Mouse (Mus musculus) embryo, embryonic 11.5 days (tissue): ENCODE results near the gene Psmb4.
A peak's percentile ranks its signal among the peaks of the same experiment; 100 is the strongest.
"Not testable (repeated sequence)": the region's sequence is repeated elsewhere in the genome, so short reads cannot be mapped to it uniquely, and the experiment has no call there.

Experiments
- DNase-seq: peaks from one replicate; pipeline ENCODE4 v3.0.0-alpha.2; 2012; ENCODE audit warnings: low read depth, low spot score

Psmb4 gene

DNA sequence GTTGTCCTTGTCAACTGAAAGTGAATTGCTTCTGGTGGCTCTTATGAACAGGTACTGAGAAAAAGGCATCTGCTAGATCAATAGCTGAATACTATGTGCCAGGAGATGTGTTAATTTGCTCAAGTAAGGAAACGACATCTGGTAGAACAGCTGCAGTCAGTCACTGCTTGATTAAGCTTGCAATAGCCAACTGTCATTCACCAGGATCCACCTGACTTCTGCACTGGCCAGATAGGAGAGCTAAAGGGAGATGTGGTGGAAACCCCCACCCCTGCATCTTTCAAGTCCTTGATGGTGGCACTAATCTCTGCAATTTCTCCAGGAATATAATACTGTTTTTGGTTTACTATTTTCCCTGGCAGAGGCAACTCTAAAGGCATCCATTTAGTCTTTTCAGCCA lies 19.7 kb upstream of the Psmb4 start:
- no peak for DNase-seq

- DNase-seq = not testable (repeated sequence)
Observed at GRCm38 (mm10) chr3:94904759-94905158, 18.0 kb upstream of the Psmb4 start.

DNA sequence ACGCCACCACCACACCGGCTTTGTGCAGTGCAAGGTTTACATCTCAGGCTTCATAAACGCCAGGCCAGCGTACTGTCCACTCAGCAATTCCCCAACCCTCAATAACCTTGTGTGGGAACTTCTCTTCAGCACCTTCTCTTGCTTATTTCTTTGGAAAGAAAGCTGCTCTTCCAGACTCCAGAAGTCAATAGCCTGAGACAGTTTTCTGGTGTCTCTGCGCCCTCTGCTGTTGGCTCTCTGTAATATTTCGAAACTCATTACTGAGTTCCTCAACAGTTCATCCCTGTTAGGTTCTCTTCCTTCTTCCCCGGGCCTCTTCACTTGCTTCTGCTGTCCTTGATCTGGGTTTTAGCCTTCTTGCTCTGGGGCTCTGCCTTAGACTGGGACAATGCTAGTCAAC lies 16.0 kb upstream of the Psmb4 start:
- peak; percentile 44 for DNase-seq

GRCm38 (mm10) chr3:94894076-94894475 lies 7.3 kb upstream of the Psmb4 start:
- DNase-seq = no peak

- DNase-seq = peak; percentile 14
Observed at GRCm38 (mm10) chr3:94888595-94888994, 1.8 kb upstream of the Psmb4 start.

- DNase-seq = no peak
Observed at GRCm38 (mm10) chr3:94882579-94882978, 4.2 kb downstream of the Psmb4 start.

DNA sequence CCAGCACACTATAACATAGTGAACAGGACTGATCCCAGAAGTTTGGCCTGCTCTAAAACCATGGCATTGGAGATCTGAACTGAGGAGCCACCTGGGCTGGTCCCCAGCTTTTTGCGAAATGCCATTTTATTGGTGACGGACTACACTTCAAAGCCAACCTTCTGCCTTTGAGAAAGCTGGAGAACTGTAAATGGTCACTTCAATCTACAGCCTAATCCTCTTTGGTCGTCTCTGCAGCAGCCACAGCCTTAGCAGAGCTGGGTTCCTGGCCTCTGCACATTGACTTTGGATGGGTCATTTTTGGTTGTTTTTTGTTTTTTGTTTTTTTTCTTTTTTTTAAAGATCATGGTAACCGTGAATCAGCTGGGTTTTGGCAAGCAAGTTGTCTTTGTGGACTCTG lies 4.9 kb downstream of the Psmb4 start:
- DNase-seq = no peak

DNA sequence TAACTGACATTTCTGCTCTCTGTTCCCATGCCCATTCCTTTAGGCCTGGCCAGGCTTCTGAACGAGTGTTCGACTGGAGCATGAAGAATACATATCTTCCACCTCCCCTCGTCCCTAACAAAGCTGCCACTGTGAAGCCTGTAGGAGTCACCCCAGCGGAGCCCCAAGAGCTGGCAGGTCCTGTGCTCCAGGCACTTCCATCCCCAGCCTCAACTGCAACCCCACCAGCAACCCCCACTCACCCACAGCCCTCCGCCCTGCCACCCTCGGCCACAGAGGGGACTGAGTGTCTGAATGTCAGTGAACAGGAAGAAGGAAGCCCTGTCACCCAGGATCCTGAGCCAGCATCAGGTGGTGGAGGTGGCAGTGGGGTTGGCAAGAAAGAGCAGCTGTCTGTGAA lies 8.1 kb downstream of the Psmb4 start:
- no peak for DNase-seq

DNA sequence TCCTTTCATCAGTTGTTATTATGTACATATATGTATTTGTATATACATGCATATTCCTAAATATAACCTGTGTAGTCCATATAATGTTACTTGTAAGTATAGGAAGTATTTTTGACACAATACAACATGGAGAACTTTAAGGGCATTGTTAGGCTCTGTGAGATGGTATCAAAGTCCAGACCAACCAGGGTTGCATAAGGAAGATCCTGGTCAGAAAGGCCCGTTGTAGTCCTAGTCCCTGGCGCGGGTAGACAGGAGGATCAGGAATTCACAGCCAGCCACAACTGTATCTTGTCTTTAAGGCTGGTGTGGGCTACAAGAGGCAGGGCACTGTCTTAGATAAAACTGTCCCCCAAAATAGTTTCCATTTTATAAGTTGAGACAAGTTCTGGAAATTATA lies 17.8 kb downstream of the Psmb4 start:
- no peak for DNase-seq

- DNase-seq = no peak
Observed at GRCm38 (mm10) chr3:94859471-94859870, 27.3 kb downstream of the Psmb4 start.

GRCm38 (mm10) chr3:94852215-94852614 lies 34.5 kb downstream of the Psmb4 start:
- DNase-seq = no peak

DNA sequence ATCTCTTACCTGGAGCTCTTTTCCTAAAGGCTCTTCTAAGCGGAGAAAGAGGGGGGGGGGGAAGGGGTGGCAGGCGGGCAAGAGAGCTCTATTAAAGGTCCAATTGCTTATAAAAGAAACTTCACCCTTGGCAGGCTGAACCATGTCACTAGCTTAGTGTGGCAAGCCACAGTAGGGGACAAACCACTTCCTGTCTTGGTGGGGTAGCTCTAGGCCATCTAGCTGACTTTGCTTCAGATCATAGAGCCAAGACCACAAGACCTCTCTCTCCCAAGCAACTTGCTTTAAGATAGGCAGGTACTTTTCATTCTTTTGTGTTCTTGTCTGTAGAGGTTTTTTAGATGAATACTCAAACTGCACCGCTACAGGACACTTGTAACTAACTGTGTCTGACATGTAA lies 35.0 kb downstream of the Psmb4 start:
- DNase-seq = no peak

- DNase-seq = no peak
Observed at GRCm38 (mm10) chr3:94849338-94849737, 37.4 kb downstream of the Psmb4 start.

DNA sequence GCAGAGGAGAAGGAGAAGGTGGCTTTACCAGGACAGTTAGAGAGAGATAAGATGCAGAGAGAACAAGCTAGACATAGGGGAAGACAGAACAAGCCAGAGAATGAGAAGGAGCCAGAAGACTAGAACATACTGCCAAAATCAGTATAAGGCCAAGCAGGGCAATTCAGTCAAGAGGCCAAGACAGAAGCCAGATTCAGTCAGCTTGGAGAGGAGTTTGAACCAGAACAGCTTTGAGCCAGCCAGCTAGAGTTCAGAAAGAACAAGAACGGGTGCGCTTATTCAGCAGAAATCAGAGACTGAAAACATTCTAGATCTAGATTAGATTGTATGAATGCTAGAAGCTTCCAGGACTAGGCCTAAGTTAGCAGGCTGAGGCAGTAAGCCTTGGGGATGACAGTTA lies 39.4 kb downstream of the Psmb4 start:
- DNase-seq = no peak

GRCm38 (mm10) chr3:94839101-94839500 lies 47.7 kb downstream of the Psmb4 start:
- no peak for DNase-seq

DNA sequence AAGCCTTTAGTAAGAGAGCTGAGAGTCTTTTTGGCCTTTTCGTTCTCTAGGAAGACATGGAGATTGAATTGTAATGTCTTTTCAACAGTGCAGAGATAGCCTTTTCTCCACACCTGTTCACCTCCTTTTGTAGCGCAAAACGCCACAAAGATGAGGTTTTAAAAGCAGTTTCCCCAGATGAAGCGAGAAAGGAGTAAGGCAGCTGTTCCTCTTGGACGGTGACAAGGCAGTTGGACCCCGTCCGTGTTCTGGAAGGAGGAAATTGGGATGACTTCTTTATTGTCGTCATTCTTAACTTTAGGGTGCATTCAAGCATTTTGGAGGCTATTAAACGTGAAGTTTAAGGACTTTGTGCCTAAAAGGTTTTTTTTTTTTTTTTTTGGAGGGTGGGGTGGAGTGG lies 48.1 kb downstream of the Psmb4 start:
- DNase-seq = no peak

DNA sequence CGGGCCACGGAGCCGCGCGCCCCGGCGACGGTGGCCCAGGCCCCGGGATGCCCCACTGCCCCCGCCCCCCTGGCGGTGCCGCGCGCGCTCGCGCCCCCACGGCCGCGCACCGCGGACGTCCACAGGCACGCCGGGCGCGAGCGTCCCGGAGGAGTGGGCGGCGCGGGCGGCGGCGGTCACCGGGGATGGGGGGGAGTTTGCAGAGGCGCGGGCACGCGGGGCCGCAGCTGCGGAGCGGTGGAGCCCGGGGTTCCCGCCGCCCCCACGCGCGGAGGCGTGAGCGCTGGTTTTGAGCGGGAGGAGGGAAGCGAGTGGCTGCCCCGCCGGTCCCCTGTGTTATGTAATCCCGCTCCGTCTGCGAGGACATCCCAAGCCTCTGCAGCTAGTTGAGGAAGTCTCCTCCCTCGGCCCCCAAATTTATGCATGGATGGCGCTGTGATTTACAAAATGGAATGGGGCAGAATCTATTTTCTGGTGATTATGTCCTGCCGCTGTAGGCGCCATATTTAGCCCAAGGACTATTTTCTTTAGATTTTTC lies 48.7 kb downstream of the Psmb4 start:
- DNase-seq = peak; percentile 66

GRCm38 (mm10) chr3:94837183-94837890 lies 49.4 kb downstream of the Psmb4 start, which contains the start of gene Pogz:
Pogz (plus strand) TSS chr3:94837567.
- peak; percentile 95 for DNase-seq

DNA sequence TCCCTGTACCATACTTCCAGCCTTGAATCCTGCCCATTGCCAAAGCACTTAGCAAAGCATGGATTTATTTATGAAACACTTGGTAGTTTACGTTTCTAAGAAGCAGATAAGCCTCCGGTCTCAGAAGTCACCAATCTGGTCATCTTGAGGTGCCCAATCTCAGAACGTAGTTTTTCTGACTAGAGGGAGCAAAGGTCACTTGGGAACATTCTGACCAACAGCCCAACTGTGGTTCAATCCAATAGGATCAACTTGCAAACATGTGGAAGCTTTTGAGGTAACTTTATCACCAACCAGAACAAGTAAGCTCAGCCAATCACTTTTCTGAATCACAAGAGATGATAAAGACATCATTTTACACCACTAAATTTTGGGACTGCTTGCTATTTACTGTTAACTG lies 51.4 kb downstream of the Psmb4 start:
- no peak for DNase-seq
